Mouse (Mus musculus): ENCODE measurements around the gene Gm16381.
"Not testable (repeated sequence)": the region's sequence is repeated elsewhere in the genome, so short reads cannot be mapped to it uniquely, and the experiment has no call there.

Gene Gm16381

DNA sequence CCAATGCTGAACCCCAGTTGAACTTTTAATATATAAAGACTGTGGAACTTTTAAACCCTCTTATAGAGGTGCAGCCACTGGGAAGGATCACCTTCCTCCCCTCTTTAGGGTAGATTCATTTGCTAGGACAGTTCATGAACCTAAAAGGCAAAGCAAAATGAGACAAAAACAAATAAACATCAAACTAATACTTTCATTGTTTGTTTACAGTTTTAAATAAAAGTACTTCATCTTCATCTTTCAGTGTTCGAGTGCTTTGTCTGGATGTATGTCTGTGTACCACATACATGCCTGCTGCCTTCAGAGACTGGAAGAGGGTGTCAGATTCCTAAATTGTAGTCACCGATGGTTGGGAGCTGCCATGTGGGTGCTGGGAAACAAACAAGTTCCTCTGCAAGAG lies at the start of gene Gm16381:
TSS of gene Gm16381 (minus strand) at position 101 of the 400 bp plus-strand sequence.
- not testable (repeated sequence) for DNase-seq (ENCODE audit: low read depth)

- not testable (repeated sequence) for DNase-seq (ENCODE audit: low read depth)
Observed at GRCm38 (mm10) chr12:87652916-87653703, 8.7 kb upstream of the Gm16381 start.

- not testable (repeated sequence) for DNase-seq (ENCODE audit: low read depth)
Observed at GRCm38 (mm10) chr12:87618569-87618968, 25.9 kb downstream of the Gm16381 start, which contains the start of gene Gm4027. TSS of gene Gm4027 (plus strand) at chr12:87618869.

DNA sequence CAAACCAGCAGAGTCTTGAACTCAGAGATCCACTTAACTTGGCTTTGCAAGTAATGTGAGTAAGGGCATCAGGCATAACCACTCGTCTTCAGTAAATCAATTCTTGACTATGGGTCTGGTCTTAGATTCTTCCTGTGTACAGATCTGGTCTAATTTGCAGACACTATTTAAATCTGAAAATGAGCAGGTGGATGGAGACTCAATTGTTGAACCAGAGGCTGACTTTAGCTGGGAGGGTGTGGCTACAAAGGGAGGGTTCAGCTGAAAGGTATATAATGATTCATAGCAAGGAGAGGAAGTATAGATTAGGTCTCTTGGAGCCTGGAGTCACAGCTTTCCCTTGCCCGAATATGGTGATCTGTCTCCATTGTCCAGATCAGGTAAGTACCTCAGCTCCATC lies 42.0 kb downstream of the Gm16381 start, which contains the start of gene Oog1:
TSS of gene Oog1 (plus strand) at position 301 of the 400 bp plus-strand sequence.
- not testable (repeated sequence) for DNase-seq (ENCODE audit: low read depth)

DNA sequence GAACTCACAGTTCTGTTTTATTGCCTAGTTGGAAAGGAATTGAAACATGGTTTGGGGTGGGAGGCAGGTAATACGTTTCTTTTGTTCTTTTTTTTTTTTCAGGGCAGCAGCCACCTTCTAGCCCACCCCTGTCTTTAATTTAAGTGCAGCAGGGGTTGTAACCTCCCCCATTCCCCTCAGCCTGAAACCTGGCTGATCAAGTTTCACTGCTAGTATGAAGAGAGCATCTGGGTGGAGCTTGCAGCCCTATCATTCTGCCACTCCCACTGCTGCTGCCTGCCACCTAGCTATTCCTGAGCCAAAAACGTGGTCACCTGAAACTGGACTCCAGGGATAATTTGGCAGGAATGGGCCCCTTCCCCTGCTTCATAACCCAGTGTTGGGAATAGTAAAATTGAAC lies 43.0 kb downstream of the Gm16381 start:
- not testable (repeated sequence) for DNase-seq (ENCODE audit: low read depth)
